Mouse (Mus musculus) liver, embryonic 11.5 days (tissue): Measurements from ENCODE around the gene Ctnnbl1. TPM values are rescaled to one million over a fixed set of nuclear protein-coding genes. Genes with fewer than 3 reads are reported as not detected.

Experiments used
- ATAC-seq: fragments of 200-750 bp; cut with Nextera tagmentation; replicated peaks from 2 replicates; pipeline ENCODE4 v1.8.0; 2017; ENCODE audit warnings: moderate number of reproducible peaks, mild to moderate bottlenecking, moderate TSS enrichment, moderate library complexity; ENCODE audit not compliant: low FRiP score
- DNase-seq: peaks from one replicate; pipeline ENCODE4 v3.0.0-alpha.2; 2017; ENCODE audit warnings: low spot score
- H3K27ac ChIP-seq: fragments of 300-500 bp; sonication (generic); 2 replicates; pipeline ENCODE4 v1.5.1; 2014; ENCODE audit warnings: mild to moderate bottlenecking, low read depth, low read length, control low read depth
- H3K27me3 ChIP-seq: fragments of 300-500 bp; sonication (generic); replicated peaks from 2 replicates; pipeline ENCODE4 v1.6.1; 2014; ENCODE audit warnings: low read length, mixed read lengths; ENCODE audit not compliant: control insufficient read depth, insufficient read depth
- H3K36me3 ChIP-seq: fragments of 300-500 bp; sonication (generic); 2 replicates; pipeline ENCODE4 v1.6.1; 2014; ENCODE audit warnings: mild to moderate bottlenecking, low read length, moderate library complexity, mixed read lengths; ENCODE audit not compliant: control insufficient read depth, insufficient read depth
- H3K4me1 ChIP-seq: fragments of 300-500 bp; sonication (generic); replicated peaks from 2 replicates; pipeline ENCODE4 v1.6.1; 2014; ENCODE audit warnings: low read length, mixed read lengths; ENCODE audit not compliant: control insufficient read depth, insufficient read depth
- H3K4me2 ChIP-seq: fragments of 300-500 bp; sonication (generic); 2 replicates; pipeline ENCODE4 v1.6.1; 2014; ENCODE audit warnings: mild to moderate bottlenecking, control low read depth, moderate library complexity
- H3K4me3 ChIP-seq: fragments of 300-500 bp; sonication (generic); 2 replicates; pipeline ENCODE4 v1.5.1; 2014; ENCODE audit warnings: low read depth, low read length, control low read depth
- H3K9ac ChIP-seq: fragments of 300-500 bp; sonication (generic); 2 replicates; pipeline ENCODE4 v1.6.1; 2014; ENCODE audit warnings: low read depth, low read length, control low read depth
- H3K9me3 ChIP-seq: fragments of 300-500 bp; sonication (generic); 2 replicates; pipeline ENCODE4 v1.6.1; 2016; ENCODE audit warnings: low read length, inconsistent platforms, mixed read lengths; ENCODE audit not compliant: control insufficient read depth
- WGBS: fragments of 180-500 bp; shearing (Covaris S2); extraction: QIAGEN DNeasy Blood & Tissue Kit; methylation state at CpG from one replicate; pipeline ENCODE4 v1.1.7; 2014; 5-methylcytosine and 5-hydroxymethylcytosine counted together
- polyA plus RNA-seq: library from polyadenylated mRNA; unstranded; fragments of >200 nt; fragmentation: Nextera tagmentation; extraction: Ambion mirVana; gene quantifications from 2 replicates; pipeline ENCODE4 v1.2.1, GENCODE M21; 2014

The Ctnnbl1 gene
- polyA plus RNA-seq, 1 experiment from 2014 or later, result 56.3 TPM

DNA sequence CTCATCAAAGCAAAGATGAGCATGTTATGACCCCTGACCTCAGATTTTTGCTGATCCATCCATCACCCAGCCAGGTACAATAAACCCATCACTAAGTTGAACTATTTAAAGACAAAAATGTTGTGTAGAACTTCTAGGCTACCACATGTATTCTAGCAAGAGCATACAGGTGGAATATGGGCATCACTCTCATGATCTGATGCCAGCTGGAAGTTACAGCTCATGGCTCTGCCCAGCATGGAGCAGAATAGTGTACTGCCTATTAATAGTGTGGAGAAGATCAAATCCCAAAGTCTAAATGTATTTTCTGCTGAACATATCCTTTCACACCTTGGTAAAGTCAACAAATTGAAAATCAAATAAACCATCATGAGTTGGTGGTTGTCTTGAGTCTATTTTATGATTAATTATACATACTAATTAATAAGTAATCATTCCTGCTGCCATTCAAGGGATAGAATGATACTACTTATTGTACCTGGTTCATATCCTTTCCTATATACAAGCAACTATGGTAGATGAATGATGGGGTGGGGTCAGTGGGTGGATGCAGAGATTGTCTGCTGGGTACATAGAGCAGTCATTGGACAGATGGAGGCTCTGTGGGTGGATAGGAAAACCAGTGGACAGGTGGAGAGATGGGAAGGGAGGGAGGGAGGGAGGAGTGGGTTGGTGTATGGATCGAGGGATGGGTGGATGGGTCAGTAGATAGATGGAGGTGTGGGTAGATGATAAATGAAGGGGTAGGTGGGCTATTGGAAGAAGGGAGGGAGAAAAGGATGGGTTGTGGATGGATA, 58.6 kb downstream of the Ctnnbl1 start:
- no peak for ATAC-seq
- Histone ChIP-seq H3K4me2 (no peak overlapping the region), H3K4me1 (peaks cover 12% of the 10 kb centered on the region), H3K36me3 (no peaks in the 10 kb centered on the region; the same call in 1 of the 2 replicates), H3K27me3 (no peaks in the 10 kb centered on the region), H3K9ac (no peak overlapping the region), H3K4me3 (no peak overlapping the region), H3K9me3 (no peaks in the 10 kb centered on the region), H3K27ac (no peak overlapping the region)
- WGBS, result 84% methylated on average over 1 of the region's 1 CpGs
- no peak for DNase-seq

DNA sequence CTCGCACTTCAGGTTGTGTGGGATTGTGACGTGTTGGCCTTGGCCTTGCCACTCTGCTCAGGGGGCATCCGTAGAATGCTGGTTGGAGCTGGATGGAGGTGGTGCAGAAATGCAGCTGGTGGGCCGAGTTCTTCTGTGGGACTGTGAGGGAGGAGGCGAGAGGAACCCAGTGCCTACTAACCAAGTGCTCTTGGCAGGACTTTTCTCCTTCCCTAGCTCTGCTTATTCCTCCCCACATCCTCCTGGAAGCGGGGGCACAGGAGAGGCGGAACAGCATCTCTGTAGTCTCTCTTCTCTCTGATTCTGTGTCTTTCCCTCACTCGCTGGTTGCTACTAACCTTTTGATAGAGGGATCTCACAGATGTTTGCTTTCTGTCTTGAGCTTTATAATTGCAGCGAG, 62.3 kb downstream of the Ctnnbl1 start:
- H3K9me3 ChIP-seq, result no peaks in the 10 kb centered on the region
- no peak for ATAC-seq
- no peak overlapping the region for H3K4me3 ChIP-seq
- H3K4me1 ChIP-seq, result peaks cover 13% of the 10 kb centered on the region
- no peaks in the 10 kb centered on the region for H3K27me3 ChIP-seq
- 95% methylated on average over 9 of the region's 9 CpGs for WGBS
- no peak for DNase-seq
- H3K27ac ChIP-seq, result no peak overlapping the region
- no peak overlapping the region for H3K9ac ChIP-seq
- no peak overlapping the region for H3K4me2 ChIP-seq
- no peaks in the 10 kb centered on the region for H3K36me3 ChIP-seq

DNA sequence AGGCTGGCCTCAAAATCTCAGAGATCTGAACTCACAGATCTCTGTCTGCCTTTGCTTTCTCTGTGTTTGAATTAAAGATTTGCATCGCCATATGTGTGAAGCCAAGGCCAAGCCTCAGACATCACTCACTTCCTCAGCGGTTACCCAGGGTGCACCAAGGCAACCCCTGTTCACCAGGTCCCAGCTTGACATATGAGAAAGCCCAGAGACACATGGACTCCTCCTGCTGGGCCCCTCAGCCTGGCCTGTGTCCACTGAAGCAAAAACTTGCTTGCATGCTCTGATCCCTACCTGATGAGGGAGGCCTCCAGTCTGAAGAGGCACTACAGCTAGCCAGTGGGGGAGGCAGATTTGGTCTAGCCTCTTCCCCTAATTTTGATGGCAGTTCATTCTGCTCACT, 63.1 kb downstream of the Ctnnbl1 start:
- Histone ChIP-seq H3K4me1 (peaks cover 13% of the 10 kb centered on the region), H3K9me3 (no peaks in the 10 kb centered on the region), H3K4me3 (no peak overlapping the region), H3K27ac (no peak overlapping the region), H3K9ac (no peak overlapping the region), H3K27me3 (no peaks in the 10 kb centered on the region), H3K4me2 (no peak overlapping the region), H3K36me3 (no peaks in the 10 kb centered on the region)
- 82% methylated on average over 2 of the region's 2 CpGs for WGBS
- ATAC-seq (no peak), DNase-seq (no peak)

DNA sequence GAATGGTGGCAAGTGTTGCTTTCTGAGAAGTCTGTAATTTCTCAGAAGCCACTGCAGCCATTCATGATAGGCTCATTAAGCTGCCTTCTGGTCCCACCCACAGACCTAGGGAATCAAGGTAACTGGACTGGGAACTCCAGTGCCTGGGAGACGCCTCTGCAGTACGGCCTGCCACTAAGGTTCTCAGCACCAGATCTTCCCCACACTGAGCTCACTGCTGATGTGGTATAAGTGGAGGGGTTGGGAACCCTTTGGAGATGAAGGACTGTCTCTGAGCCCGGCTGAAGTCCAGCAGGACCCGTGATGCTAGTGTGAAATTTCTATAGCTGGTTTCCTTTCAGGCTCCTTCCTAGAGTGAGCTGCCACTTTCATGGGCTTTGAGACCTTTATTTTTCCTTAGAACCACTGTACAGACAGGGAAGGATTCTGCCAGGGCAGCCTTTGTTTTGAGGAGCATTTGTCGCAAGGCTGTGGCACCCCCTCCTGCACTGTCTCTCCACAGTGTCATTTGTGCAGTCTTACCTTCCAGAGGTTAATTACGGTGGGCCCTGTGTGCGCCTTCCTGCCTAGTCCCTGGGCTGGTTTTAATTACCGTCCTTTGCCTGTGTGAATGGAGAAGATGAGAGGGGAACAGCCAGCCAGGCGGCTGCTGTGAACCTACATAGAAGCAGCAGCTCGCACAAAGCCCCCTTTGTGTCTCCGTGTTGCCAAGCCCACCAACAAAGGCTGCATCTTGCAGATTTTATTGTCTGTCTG, 63.7 kb downstream of the Ctnnbl1 start:
- Histone ChIP-seq H3K27me3 (no peaks in the 10 kb centered on the region), H3K4me3 (no peak overlapping the region), H3K9ac (no peak overlapping the region), H3K9me3 (no peaks in the 10 kb centered on the region), H3K4me2 (no peak overlapping the region), H3K36me3 (no peaks in the 10 kb centered on the region), H3K27ac (no peak overlapping the region), H3K4me1 (peaks cover 15% of the 10 kb centered on the region)
- DNase-seq (no peak), ATAC-seq (no peak)
- 66% methylated on average over 11 of the region's 11 CpGs for WGBS

DNA sequence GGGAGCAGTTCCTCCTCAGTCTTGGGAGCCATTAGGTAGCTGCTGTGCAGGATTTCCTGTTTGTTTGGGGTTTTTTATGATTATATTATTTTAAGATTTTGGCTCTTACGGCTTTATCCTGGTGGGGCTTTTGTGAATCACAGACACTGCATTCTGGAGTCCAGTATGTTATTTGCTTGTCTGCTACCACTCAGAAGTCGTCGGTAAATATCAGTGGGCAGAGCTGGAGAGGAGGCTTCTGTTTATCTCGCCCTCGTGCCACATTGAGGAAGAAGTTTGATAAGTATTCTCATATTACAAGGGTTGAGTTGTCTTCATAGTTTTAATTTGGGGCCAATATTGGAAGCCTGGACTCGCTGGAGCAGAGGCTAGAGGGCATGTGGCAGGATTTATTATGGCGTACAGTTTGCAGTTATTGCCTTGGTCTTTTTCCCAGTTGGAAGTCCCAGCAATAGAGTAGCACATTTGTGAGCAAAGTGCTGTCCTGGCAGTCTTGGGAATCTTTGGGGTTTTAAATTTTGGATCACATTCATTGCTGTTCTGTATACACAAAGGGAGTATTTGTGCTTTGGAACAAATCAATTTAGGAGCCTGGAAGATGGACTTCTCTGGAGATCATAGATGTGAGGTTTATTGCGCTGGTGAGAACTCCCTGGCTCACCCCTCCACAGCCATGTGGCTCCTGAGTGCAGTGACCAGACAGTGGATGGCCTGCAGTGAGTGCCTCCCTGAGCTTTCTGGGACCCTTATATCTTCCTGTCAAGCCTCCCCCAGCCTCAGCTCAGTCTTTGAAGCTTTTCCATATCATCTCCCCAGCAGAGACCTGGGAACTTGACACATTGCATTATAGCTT, 64.5 kb downstream of the Ctnnbl1 start:
- peaks cover 2% of the 10 kb centered on the region; the same call in 1 of the 2 replicates for H3K36me3 ChIP-seq
- DNase-seq (no peak), ATAC-seq (no peak)
- H3K9me3 ChIP-seq, result no peaks in the 10 kb centered on the region
- no peaks in the 10 kb centered on the region for H3K27me3 ChIP-seq
- H3K4me2 ChIP-seq, result no peak overlapping the region
- H3K4me3 ChIP-seq, result no peak overlapping the region
- WGBS, result 48% methylated on average over 8 of the region's 8 CpGs
- peaks cover 16% of the 10 kb centered on the region for H3K4me1 ChIP-seq
- H3K9ac ChIP-seq, result no peak overlapping the region
- H3K27ac ChIP-seq, result no peak overlapping the region

DNA sequence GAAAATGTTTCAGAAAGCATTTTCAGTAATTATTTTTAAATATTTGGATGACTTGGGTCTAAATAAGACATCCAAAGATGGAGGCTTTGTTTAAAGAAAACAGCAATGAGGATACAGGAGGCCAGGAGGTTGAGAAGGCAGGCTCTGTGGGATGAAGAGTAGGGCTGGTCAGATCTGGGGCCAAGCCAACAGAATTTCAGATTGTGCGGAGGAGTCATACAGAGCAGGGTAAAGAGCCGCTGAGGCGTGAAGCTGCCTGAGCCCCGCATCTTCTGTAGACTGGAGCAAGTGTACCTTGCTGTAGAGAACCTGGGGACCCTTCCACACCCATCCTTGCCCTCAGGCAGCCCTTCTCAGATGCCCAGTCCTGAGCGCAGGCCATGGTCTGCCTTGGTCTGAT, 65.5 kb downstream of the Ctnnbl1 start:
- no peak for ATAC-seq
- Histone ChIP-seq H3K36me3 (peaks cover 2% of the 10 kb centered on the region; the same call in 1 of the 2 replicates), H3K9me3 (no peaks in the 10 kb centered on the region), H3K4me3 (no peak overlapping the region), H3K9ac (no peak overlapping the region), H3K4me1 (peaks cover 16% of the 10 kb centered on the region), H3K27me3 (no peaks in the 10 kb centered on the region), H3K4me2 (no peak overlapping the region), H3K27ac (no peak overlapping the region)
- WGBS, result 96% methylated on average over 5 of the region's 5 CpGs
- no peak for DNase-seq

DNA sequence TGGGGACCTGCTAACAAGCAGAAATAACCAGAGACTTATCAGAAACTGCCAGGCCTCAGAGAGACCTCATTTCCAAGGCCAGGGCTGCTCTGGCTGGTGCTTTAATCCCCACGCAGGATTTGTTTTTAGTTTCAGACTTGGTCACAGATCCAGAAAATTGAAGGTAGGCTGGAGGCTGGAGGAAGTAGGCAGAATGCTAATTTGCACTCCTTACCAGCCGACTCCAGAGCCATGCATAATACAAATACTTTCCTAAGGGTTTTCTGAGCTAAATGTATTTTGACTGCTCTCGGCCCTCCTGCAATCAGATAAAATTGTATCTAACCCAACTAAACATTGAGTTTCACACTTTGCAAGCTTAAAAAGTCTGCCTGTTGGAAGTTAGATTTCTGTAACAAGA, 67.2 kb downstream of the Ctnnbl1 start:
- Histone ChIP-seq H3K36me3 (peaks cover 2% of the 10 kb centered on the region; the same call in 1 of the 2 replicates), H3K4me2 (no peak overlapping the region), H3K4me3 (no peak overlapping the region), H3K9ac (no peak overlapping the region), H3K4me1 (peaks cover 24% of the 10 kb centered on the region), H3K27ac (no peak overlapping the region), H3K9me3 (no peaks in the 10 kb centered on the region), H3K27me3 (no peaks in the 10 kb centered on the region)
- WGBS, result 62% methylated on average over 3 of the region's 3 CpGs
- no peak for DNase-seq
- no peak for ATAC-seq

DNA sequence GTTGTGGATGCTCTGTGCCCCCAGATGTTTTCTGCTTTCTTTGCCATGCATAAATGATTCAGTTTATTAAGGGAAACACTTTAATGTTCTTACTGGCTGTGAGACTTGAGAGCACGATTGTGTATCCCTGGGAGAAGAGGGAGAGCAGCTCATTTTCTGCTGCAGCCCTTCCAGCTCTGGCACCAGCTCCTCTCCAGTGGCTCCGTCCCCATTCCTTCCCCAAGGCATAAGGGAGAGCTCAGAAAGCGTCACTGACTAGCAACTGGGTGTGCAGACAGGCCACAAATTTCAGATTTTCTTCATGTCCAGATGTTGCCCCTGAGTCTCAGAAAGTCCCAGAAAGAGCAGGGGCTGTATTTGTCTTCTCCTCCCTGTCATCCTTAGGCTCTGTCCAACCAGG, 67.9 kb downstream of the Ctnnbl1 start:
- H3K9ac ChIP-seq, result no peak overlapping the region
- DNase-seq (no peak), ATAC-seq (no peak)
- whole genome bisulfite sequencing, result 87% methylated on average over 3 of the region's 3 CpGs
- H3K9me3 ChIP-seq, result no peaks in the 10 kb centered on the region
- no peaks in the 10 kb centered on the region for H3K27me3 ChIP-seq
- H3K4me3 ChIP-seq, result no peak overlapping the region
- peaks cover 2% of the 10 kb centered on the region; the same call in 1 of the 2 replicates for H3K36me3 ChIP-seq
- H3K27ac ChIP-seq, result no peak overlapping the region
- H3K4me1 ChIP-seq, result peaks cover 24% of the 10 kb centered on the region
- H3K4me2 ChIP-seq, result no peak overlapping the region
